Mouse (Mus musculus): Measurements from ENCODE around the gene Nfatc2. TPM values are rescaled to one million over a fixed set of nuclear protein-coding genes. Genes with fewer than 3 reads are reported as not detected.

Nfatc2 gene
- polyA plus RNA-seq, 1 experiment: 13.3 TPM

GRCm38 (mm10) chr2:168563184-168563583 is 38.3 kb downstream of the Nfatc2 start:
- WGBS: 19% methylated on average over 12 of the region's 12 CpGs
- TF ChIP-seq POLR2A (IDR thresholded peaks at IDR 0.05; ENCODE audit: control insufficient read depth, extremely low read depth, insufficient read depth, low read length, poor library complexity) (no peak), CTCF (IDR thresholded peaks at IDR 0.05; ENCODE audit: borderline replicate concordance, control insufficient read depth, extremely low read depth, insufficient read depth, low read length, poor library complexity) (no peak)
- no peak for DNase-seq
- Histone ChIP-seq H3K4me3 (ENCODE audit: control insufficient read depth, insufficient read depth, low read length) (no peak overlapping the region), H3K27ac (ENCODE audit: control insufficient read depth, insufficient read depth, low read length) (no peak overlapping the region), H3K4me1 (replicated peaks; ENCODE audit: control insufficient read depth, insufficient read depth, low read length) (peaks cover 23% of the 10 kb centered on the region), H3K36me3 (ENCODE audit: control insufficient read depth, insufficient read depth, low read length) (no peaks in the 10 kb centered on the region), H3K27me3 (ENCODE audit: control insufficient read depth, insufficient read depth, low read length) (no peaks in the 10 kb centered on the region)

- no peak for TF ChIP-seq CTCF (IDR thresholded peaks at IDR 0.05; ENCODE audit: borderline replicate concordance, control insufficient read depth, extremely low read depth, insufficient read depth, low read length, poor library complexity)
- Histone ChIP-seq H3K27me3 (ENCODE audit: control insufficient read depth, insufficient read depth, low read length) (no peaks in the 10 kb centered on the region), H3K4me3 (ENCODE audit: control insufficient read depth, insufficient read depth, low read length) (no peak overlapping the region), H3K4me1 (replicated peaks; ENCODE audit: control insufficient read depth, insufficient read depth, low read length) (peaks cover 36% of the 10 kb centered on the region), H3K36me3 (ENCODE audit: control insufficient read depth, insufficient read depth, low read length) (no peaks in the 10 kb centered on the region), H3K27ac (ENCODE audit: control insufficient read depth, insufficient read depth, low read length) (no peak overlapping the region)
- 45% methylated on average over 8 of the region's 8 CpGs for WGBS
- DNase-seq: no peak
These were observed 44.4 kb downstream of the Nfatc2 start for GRCm38 (mm10) chr2:168557035-168557434.

DNA sequence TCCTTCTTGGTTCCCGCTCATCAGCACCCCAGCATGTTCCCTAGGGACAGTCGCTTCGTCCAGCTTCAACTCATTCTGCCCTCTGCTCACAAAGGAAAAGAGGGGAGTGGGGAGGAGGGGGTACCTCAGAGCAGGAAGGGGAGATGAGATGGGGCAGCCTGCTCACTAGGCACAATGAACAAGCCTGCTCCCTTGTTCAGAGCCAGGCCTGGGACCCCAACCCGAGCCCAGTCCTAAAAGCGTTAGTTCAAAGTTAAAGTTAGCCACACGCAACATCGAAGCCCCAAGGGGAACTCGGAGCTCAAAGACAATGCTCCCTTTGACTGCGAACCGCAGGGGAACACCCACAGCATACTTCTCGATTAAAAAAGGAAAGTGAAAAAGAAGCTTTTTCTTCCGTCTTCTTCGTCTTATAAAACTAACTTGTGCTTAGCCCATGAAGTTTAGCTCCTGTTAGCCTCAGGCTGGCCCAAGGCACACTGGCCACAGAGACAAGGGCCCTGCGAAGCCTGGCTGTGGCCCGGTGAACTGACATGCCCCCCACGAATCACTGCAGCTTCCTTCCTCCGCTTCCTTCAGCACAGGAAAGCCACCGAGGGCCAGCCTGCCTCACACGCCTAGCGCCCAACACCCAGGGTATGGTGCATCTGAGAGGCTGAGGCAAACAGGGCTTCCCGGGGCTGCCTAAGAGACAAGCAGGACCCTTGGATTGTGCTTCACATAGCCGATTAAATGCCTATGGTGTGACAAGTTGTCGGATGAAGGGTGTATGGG is 45.4 kb downstream of the Nfatc2 start:
- TF ChIP-seq POLR2A (IDR thresholded peaks at IDR 0.05; ENCODE audit: control insufficient read depth, extremely low read depth, insufficient read depth, low read length, poor library complexity) (no peak), CTCF (IDR thresholded peaks at IDR 0.05; ENCODE audit: borderline replicate concordance, control insufficient read depth, extremely low read depth, insufficient read depth, low read length, poor library complexity) (no peak)
- H3K27me3 ChIP-seq (ENCODE audit: control insufficient read depth, insufficient read depth, low read length): no peaks in the 10 kb centered on the region
- H3K36me3 ChIP-seq (ENCODE audit: control insufficient read depth, insufficient read depth, low read length): no peaks in the 10 kb centered on the region
- peaks cover 27% of the 10 kb centered on the region for H3K4me1 ChIP-seq (replicated peaks; ENCODE audit: control insufficient read depth, insufficient read depth, low read length)
- peak overlapping the region; percentile 39; the same call in 1 of the 2 replicates for H3K27ac ChIP-seq (ENCODE audit: control insufficient read depth, insufficient read depth, low read length)
- DNase-seq: peak; percentile 45
- H3K4me3 ChIP-seq (ENCODE audit: control insufficient read depth, insufficient read depth, low read length): peak overlapping the region; percentile 35
- 12% methylated on average over 23 of the region's 23 CpGs for WGBS

DNA sequence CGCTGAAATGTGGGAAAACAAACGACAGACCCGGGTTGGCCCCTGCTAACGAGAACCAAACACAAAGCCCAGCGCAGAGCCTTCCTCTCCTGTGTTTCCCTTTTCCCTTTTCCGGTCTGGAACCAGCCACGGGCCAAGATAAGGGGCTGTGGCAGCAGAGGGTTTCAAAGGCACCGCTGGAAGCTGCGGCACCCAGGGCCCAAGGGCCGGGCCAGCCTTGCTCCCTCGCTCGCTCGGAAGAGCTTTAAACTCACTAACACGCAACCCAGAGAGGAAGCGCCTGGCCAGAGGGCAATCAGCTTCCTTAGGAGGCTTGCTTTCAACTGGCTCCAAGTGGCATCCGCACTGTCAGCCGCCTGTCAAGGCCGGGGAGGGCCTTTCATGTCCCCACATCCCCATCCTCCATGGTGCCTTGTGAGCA is 47.9 kb downstream of the Nfatc2 start:
- no peak overlapping the region for H3K4me3 ChIP-seq (ENCODE audit: control insufficient read depth, insufficient read depth, low read length)
- WGBS: 38% methylated on average over 18 of the region's 18 CpGs
- H3K4me1 ChIP-seq (replicated peaks; ENCODE audit: control insufficient read depth, insufficient read depth, low read length): peaks cover 27% of the 10 kb centered on the region
- H3K27ac ChIP-seq (ENCODE audit: control insufficient read depth, insufficient read depth, low read length): no peak overlapping the region
- TF ChIP-seq POLR2A (IDR thresholded peaks at IDR 0.05; ENCODE audit: control insufficient read depth, extremely low read depth, insufficient read depth, low read length, poor library complexity) (no peak), CTCF (IDR thresholded peaks at IDR 0.05; ENCODE audit: borderline replicate concordance, control insufficient read depth, extremely low read depth, insufficient read depth, low read length, poor library complexity) (no peak)
- H3K36me3 ChIP-seq (ENCODE audit: control insufficient read depth, insufficient read depth, low read length): no peaks in the 10 kb centered on the region
- H3K27me3 ChIP-seq (ENCODE audit: control insufficient read depth, insufficient read depth, low read length): no peaks in the 10 kb centered on the region
- no peak for DNase-seq

DNA sequence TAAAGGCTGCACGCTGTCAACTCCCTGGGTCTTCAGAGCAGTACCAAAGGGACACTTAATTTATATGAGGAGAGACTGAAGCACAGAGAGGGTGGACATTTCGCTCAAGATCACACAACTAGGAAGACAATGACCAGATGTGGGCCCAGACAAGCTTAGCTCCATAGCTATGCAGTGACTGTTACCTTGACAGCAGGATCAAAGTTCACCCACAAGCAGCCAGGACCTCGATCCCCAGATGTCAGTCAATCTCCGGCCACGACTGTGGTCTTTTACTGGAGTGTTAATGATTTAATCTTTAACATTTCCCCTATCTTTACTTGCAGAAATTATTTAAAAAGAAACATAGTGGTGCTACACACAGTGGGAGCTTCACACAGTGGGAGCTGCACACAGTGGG is 49.1 kb downstream of the Nfatc2 start:
- Histone ChIP-seq H3K36me3 (ENCODE audit: control insufficient read depth, insufficient read depth, low read length) (no peaks in the 10 kb centered on the region), H3K27me3 (ENCODE audit: control insufficient read depth, insufficient read depth, low read length) (no peaks in the 10 kb centered on the region), H3K4me1 (replicated peaks; ENCODE audit: control insufficient read depth, insufficient read depth, low read length) (peaks cover 27% of the 10 kb centered on the region), H3K4me3 (ENCODE audit: control insufficient read depth, insufficient read depth, low read length) (no peak overlapping the region), H3K27ac (ENCODE audit: control insufficient read depth, insufficient read depth, low read length) (no peak overlapping the region)
- no peak for DNase-seq
- no peak for TF ChIP-seq POLR2A (IDR thresholded peaks at IDR 0.05; ENCODE audit: control insufficient read depth, extremely low read depth, insufficient read depth, low read length, poor library complexity)
- TF ChIP-seq CTCF (IDR thresholded peaks at IDR 0.05; ENCODE audit: borderline replicate concordance, control insufficient read depth, extremely low read depth, insufficient read depth, low read length, poor library complexity): no peak
- WGBS: 69% methylated on average over 5 of the region's 5 CpGs

GRCm38 (mm10) chr2:168551218-168551617 is 50.2 kb downstream of the Nfatc2 start:
- WGBS: 93% methylated on average over 7 of the region's 7 CpGs
- H3K27me3 ChIP-seq (ENCODE audit: control insufficient read depth, insufficient read depth, low read length): no peaks in the 10 kb centered on the region
- peaks cover 21% of the 10 kb centered on the region for H3K4me1 ChIP-seq (replicated peaks; ENCODE audit: control insufficient read depth, insufficient read depth, low read length)

More at GRCm38 (mm10) chr2:168551218-168551617, 50.2 kb downstream of the Nfatc2 start:
- H3K36me3 ChIP-seq (ENCODE audit: control insufficient read depth, insufficient read depth, low read length): no peaks in the 10 kb centered on the region
- TF ChIP-seq POLR2A (IDR thresholded peaks at IDR 0.05; ENCODE audit: control insufficient read depth, extremely low read depth, insufficient read depth, low read length, poor library complexity): no peak
- TF ChIP-seq CTCF (IDR thresholded peaks at IDR 0.05; ENCODE audit: borderline replicate concordance, control insufficient read depth, extremely low read depth, insufficient read depth, low read length, poor library complexity): no peak
- H3K27ac ChIP-seq (ENCODE audit: control insufficient read depth, insufficient read depth, low read length): no peak overlapping the region
- H3K4me3 ChIP-seq (ENCODE audit: control insufficient read depth, insufficient read depth, low read length): no peak overlapping the region
- no peak for DNase-seq
